Mouse (Mus musculus) kidney, adult 2 months (tissue): ENCODE measurements around the gene Gjb4.

ENCODE experiments used
- CTCF ChIP-seq: fragments of 200-500 bp; conservative IDR thresholded peaks from 2 replicates; pipeline ENCODE4 v1.5.1; 2011; ENCODE audit warnings: low read depth, mild to moderate bottlenecking, control low read depth, low read length, moderate library complexity, mixed read lengths; ENCODE audit not compliant: insufficient read depth, insufficient read length
- POLR2A ChIP-seq: fragments of 200-500 bp; IDR thresholded peaks from one replicate; pipeline ENCODE4 v1.6.1; 2011; ENCODE audit warnings: low read depth, low read length, control low read depth

DNA sequence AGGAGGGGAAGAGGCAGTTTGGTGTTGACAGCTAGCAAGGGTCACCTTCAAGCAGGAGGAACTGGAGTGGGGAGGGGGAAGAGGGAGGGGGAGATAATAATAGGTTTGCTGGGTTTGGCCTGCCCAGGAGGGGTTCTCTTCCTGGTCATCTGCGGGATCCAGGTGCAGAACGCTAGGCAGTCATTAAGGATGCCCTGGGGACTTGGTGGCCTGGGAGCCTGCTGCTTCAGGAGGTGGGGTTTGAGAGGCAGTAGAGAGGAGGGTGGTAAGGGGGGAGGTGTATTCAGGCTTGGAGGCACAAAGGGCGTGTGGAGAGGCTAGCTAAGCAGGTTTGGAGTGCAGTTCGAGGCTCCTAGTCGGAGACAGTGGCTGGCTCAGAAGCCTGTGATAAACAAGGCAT is 11.6 kb upstream of the Gjb4 start:
- TF ChIP-seq POLR2A (no peak), CTCF (no peak)
